Mouse (Mus musculus): Measurements from ENCODE around the gene Gm6034. TPM values are rescaled to one million over a fixed set of nuclear protein-coding genes. Genes with fewer than 3 reads are reported as not detected.
"Not testable (repeated sequence)": the region's sequence is repeated elsewhere in the genome, so short reads cannot be mapped to it uniquely, and the experiment has no call there.

Gene Gm6034
- polyA plus RNA-seq (2012; ENCODE audit: insufficient read depth, insufficient read length, missing spikeins): not detected in 2 replicates

DNA sequence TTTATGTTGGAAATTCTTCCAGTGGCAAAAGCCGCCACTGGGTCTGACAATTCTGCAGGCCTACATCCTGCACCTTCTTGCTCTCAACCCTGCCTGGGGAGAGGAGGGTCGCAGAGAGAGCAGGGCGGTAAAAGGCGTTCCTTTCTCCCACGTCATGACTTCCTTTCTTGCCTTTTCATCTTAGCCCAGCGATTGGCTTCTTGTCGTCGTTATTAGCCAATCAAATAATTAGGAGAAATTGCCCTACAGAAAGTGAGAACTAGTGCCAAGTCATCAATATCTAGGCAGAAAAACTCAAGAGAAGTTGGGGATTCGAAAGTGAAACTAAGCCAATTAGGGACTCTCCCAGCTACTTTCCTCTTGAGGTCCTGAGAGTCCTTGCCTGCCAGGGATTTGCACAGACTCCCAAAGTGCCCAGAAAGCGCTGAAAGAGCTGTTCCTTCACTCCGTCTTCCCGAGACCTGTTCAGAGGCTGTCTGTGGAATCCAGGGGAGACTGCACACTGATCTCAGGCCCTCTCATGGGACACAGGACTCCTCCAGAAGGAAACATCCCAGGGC lies at the start of gene Gm6034, which contains the start of gene H2-T22:
Gene Gm6034, plus strand, starts transcription at position 352 of the 560 bp plus-strand sequence.
Gene H2-T22, minus strand, starts transcription at position 138 of the 560 bp plus-strand sequence.
- not testable (repeated sequence) for H3K4me1 ChIP-seq (ENCODE audit: control insufficient read depth, insufficient read depth, insufficient read length, low read length)
- Histone ChIP-seq H3K4me3 (ENCODE audit: insufficient read depth, low read depth, low read length) (peak within 1 kb of the TSS; percentile 68), H3K27ac (replicated peaks; ENCODE audit: low read depth, low read length) (peak within 1 kb of the TSS; percentile 89)

DNA sequence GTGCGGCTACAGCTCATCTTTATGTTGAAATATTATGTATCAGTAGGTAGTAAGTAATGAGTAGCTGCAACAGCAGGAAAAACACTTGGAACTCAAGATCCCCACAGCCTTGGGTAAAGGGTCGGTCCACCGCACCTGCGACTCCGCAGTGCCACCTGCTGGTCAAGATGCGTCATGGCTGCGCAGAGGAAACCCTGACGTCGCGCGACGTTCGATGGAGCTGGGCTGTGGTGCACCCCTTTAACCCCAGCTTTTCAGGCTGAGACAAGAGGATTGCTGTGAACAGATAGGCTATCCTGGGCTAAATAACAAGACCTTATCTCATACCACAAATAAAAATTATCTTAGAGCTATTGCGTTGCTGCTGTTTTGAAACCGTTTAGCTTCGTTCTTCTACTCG lies 49.1 kb upstream of the Gm6034 start:
- peak overlapping the region; percentile 49 for H3K4me3 ChIP-seq (ENCODE audit: insufficient read depth, low read depth, low read length)
- H3K27ac ChIP-seq (replicated peaks; ENCODE audit: low read depth, low read length): no peak overlapping the region
- H3K4me1 ChIP-seq (ENCODE audit: control insufficient read depth, insufficient read depth, insufficient read length, low read length): no peaks in the 10 kb centered on the region

DNA sequence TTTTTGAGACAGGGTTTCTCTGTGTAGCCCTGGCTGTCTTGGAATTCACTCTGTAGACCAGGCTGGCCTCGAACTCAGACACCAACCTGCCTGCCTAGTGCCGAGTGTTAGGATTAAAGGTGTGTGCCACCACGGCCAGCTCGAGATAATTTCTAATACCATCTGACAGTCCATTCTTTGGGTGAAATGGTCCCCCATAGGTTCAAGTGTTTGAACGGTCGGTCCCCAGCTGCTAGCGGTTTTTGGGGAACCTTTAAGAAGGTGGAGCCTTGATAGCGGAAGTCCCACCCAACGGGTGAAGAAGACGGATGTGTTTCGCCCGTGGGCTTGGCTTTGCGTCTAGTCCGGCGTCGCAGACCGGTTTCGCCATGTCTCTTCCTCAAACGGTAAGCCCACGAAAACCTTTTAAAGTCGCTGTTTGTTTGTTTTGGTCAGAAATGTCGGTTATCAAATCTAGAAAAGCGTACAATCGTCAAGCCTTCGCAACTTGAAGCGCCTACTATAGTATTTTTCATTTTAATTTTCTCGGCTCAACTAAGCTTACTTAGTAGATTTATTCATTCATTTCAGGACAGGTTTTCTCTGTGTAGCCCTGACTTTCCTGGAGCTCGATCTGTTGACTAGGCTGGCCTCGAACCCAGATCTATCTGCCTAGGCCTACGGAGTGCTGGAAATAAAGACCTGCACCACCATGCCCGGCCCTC lies 48.4 kb upstream of the Gm6034 start:
- H3K4me1 ChIP-seq (ENCODE audit: control insufficient read depth, insufficient read depth, insufficient read length, low read length): no peaks in the 10 kb centered on the region
- peak overlapping the region; percentile 40 for H3K27ac ChIP-seq (replicated peaks; ENCODE audit: low read depth, low read length)
- H3K4me3 ChIP-seq (ENCODE audit: insufficient read depth, low read depth, low read length): peak overlapping the region; percentile 75

DNA sequence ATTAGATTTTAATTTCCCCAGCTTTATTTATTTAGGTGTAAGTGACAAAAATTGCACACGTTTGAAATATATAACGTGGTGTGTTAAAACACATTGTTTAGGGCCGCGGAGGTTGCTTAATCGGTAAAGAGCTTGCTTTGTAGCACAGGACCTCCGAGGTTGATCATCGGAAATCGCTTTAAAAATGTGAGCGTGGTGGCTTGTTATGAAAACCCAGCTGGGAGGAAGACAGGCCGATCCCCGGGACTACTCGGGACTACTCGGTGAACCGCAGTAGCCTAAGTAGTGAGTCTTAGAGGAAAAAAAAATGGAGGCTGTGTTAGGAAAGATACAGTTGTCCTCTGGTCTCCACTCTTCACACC lies 47.9 kb upstream of the Gm6034 start:
- Histone ChIP-seq H3K27ac (replicated peaks; ENCODE audit: low read depth, low read length) (peak overlapping the region; percentile 40), H3K4me1 (ENCODE audit: control insufficient read depth, insufficient read depth, insufficient read length, low read length) (no peaks in the 10 kb centered on the region), H3K4me3 (ENCODE audit: insufficient read depth, low read depth, low read length) (peak overlapping the region; percentile 75)

DNA sequence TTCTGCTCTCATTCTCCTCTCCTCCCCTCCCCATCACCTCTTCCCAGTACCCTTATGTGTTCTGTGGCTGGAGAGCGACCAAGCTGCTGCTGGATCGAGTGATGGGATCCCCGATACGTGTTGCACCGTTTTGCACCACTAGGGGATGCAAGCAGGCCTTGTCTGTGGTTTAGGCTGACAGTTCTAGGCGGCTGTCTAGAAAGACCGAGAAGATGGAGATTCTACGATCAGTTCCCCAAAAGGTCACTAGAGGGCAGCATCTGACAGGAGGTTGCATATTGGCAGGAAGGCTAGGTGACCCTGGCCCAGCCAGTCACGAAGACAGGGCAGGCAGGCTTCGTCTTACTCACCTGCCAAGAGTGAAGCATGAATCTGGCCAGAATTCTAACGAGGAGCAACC lies 45.8 kb upstream of the Gm6034 start:
- H3K27ac ChIP-seq (replicated peaks; ENCODE audit: low read depth, low read length): no peak overlapping the region

DNA sequence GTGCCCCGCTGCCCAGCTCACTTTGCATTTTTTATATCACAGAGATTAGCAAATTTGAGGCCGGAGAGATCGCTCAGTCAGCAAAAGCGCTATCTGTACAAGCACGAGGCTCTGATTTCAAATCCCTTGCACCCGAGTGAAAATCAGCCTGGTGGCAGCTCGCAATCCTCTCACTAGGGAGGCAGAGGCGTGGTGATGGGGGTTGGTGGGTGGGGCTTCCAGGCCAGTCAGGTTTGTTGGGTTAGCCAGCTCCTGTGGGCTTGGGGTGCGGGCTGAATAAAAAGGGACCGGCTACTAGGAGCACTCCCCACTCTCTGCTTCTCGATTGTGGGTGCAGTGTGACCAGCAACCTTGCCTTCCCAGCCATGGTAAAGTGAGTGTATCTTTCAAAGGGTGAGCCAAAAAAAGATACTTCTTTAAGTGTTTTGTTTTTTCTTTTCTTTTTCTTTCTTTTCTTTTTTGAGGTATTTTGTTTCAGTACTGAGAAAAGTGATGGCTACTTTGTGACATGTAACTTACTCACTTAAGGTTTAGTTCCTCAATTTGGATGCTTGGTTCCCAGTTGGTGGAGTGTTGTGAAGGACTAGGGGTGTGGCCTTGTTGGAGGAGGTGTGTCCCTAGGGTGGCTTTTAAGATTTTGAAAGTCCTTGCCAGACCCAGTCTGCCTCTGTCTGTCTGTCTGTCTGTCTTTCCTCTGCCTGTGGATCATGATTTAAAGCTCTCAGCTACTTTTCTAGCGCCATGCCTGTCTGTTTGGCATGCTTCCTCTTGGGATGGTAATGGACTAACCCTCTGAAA lies 44.8 kb upstream of the Gm6034 start:
- Histone ChIP-seq H3K27ac (replicated peaks; ENCODE audit: low read depth, low read length) (no peak overlapping the region), H3K4me1 (ENCODE audit: control insufficient read depth, insufficient read depth, insufficient read length, low read length) (0 out of 2 replicates have a peak, but pooled peaks cover 2% of the 10 kb centered on the region), H3K4me3 (ENCODE audit: insufficient read depth, low read depth, low read length) (no peak overlapping the region)

More for the DNA sequence above, 45.8 kb upstream of the Gm6034 start:
- H3K4me1 ChIP-seq (ENCODE audit: control insufficient read depth, insufficient read depth, insufficient read length, low read length): 0 out of 2 replicates have a peak, but pooled peaks cover 2% of the 10 kb centered on the region
- H3K4me3 ChIP-seq (ENCODE audit: insufficient read depth, low read depth, low read length): no peak overlapping the region

DNA sequence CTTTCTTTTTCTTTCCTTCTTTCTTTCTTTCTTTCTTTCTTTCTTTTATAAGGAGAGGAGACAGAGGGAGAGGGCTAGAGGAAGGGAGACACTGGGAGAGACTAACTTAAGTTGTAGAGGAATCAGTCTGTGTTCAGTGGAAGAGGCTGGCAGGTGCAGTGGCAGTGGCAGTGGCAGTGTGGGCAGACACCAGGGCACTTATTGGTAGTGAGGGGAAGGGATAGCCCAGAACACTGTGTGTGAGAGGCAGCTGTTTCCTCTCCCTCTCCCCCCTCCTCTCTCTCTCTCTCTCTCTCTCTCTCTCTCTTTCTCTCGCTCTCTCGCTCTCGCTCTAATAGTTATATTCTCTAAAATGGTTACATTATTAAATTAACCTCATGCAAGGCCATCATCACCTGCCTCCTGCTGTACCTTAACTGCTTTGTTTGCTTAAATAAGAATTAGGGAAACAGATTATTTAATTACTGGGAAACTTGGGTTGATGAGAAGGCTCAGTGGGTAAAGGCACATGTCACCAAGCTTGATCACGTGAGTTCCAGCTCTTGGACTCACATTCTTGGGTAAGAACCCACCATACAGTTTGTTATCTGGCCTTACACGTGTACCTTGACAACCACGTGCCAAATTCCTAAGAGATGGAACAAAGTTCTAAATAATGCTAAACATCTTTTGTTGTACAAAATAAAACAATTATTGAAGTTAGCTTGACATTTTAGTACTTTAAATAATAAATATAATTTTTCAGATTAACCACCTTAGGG lies 44.0 kb upstream of the Gm6034 start:
- Histone ChIP-seq H3K4me1 (ENCODE audit: control insufficient read depth, insufficient read depth, insufficient read length, low read length) (0 out of 2 replicates have a peak, but pooled peaks cover 2% of the 10 kb centered on the region), H3K27ac (replicated peaks; ENCODE audit: low read depth, low read length) (no peak overlapping the region), H3K4me3 (ENCODE audit: insufficient read depth, low read depth, low read length) (no peak overlapping the region)

DNA sequence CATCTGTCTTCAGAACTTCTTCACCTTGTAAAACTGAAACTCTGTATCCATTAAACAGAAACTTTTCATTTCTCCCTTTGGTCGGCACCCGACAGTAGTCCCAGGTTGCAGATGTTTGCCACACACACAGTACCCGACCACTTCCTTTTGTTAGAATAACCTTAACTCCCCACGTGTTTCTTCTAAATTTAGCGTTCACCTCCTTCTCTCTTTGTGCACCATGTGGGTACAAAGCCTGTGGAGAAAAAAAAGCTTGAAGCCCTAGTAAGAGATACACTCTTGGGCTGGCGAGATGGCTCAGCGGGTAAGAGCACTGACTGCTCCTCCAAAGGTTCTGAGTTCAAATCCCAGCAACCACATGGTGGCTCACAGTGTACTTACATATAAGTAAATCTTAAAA lies 43.4 kb upstream of the Gm6034 start:
- H3K4me1 ChIP-seq (ENCODE audit: control insufficient read depth, insufficient read depth, insufficient read length, low read length): 0 out of 2 replicates have a peak, but pooled peaks cover 2% of the 10 kb centered on the region
- no peak overlapping the region for H3K27ac ChIP-seq (replicated peaks; ENCODE audit: low read depth, low read length)
- H3K4me3 ChIP-seq (ENCODE audit: insufficient read depth, low read depth, low read length): no peak overlapping the region

DNA sequence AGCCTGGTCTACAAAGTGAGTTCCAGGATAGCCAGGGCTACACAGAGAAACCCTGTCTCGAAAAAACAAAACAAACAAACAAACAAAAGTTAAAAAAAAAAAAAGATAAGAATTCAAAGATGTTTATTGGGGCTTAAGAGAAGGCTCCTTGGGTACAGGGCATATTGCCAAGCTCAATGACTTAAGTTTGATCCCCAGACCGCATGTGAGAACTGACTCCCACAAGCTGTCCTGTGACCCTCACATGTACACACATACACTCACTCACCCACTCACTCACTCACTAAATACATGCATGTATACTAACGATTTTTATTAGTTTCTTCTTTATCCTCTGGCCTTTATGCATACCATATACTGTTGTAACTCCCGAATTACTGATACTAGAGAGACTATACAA lies 42.4 kb upstream of the Gm6034 start:
- Histone ChIP-seq H3K4me1 (ENCODE audit: control insufficient read depth, insufficient read depth, insufficient read length, low read length) (0 out of 2 replicates have a peak, but pooled peaks cover 2% of the 10 kb centered on the region), H3K27ac (replicated peaks; ENCODE audit: low read depth, low read length) (no peak overlapping the region), H3K4me3 (ENCODE audit: insufficient read depth, low read depth, low read length) (no peak overlapping the region)

DNA sequence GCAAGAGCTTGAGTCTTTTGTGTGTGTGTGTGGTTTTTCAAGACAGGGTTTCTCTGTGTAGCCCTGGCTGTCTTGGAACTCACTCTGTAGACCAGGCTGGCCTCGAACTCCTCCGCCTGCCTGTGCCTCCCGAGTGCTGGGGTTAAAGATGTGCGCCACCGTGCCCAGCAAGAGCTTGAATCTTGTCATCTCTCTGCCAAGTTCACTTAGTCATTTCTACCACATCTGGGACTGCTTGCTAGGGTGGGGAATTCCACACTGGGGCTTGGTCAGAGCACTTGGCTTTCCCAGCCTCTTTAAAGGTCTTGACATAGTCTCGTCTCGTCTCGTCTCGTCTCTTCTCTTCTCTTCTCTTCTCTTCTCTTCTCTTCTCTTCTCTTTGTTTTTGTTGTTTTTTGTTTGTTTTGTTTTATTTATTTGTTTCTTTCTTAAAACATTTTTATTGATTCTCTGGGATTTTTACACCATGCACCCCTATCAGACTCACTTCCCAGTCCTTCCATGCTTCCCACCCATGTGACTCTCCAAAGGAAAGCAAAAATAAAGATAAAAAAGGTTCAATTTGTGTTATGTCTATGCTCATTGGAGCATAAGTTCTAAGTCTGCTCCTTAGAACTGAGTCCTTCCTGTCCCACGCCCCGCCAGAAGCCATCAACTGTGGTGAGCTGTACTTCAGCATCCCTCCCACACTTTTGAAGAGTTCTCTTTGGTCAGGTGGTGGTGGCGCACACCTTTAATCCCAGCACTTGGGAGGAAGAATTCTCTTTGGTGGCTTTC lies 41.5 kb upstream of the Gm6034 start:
- Histone ChIP-seq H3K4me3 (ENCODE audit: insufficient read depth, low read depth, low read length) (no peak overlapping the region), H3K4me1 (ENCODE audit: control insufficient read depth, insufficient read depth, insufficient read length, low read length) (0 out of 2 replicates have a peak, but pooled peaks cover 2% of the 10 kb centered on the region), H3K27ac (replicated peaks; ENCODE audit: low read depth, low read length) (no peak overlapping the region)

DNA sequence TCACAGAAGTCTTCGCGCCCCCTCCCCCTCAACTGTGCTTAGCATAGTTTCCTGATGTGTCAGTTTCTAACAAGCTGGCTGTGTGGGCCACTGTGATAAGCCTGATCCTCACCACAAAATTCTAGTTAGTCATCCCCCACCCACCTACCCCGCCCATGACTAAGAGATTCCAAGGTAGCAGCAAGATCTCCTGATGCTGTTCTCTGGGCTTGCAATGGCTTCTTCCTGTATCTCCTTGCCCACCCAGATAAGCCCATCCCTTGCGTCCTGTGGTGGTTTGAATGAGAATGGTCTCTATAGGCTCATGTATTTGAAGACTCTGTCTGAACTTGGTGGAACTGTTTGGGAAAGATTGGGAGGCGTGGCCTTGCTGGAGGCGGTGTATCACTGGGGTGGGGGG lies 40.8 kb upstream of the Gm6034 start:
- no peak overlapping the region for H3K4me3 ChIP-seq (ENCODE audit: insufficient read depth, low read depth, low read length)
- 0 out of 2 replicates have a peak, but pooled peaks cover 2% of the 10 kb centered on the region for H3K4me1 ChIP-seq (ENCODE audit: control insufficient read depth, insufficient read depth, insufficient read length, low read length)
- H3K27ac ChIP-seq (replicated peaks; ENCODE audit: low read depth, low read length): no peak overlapping the region

DNA sequence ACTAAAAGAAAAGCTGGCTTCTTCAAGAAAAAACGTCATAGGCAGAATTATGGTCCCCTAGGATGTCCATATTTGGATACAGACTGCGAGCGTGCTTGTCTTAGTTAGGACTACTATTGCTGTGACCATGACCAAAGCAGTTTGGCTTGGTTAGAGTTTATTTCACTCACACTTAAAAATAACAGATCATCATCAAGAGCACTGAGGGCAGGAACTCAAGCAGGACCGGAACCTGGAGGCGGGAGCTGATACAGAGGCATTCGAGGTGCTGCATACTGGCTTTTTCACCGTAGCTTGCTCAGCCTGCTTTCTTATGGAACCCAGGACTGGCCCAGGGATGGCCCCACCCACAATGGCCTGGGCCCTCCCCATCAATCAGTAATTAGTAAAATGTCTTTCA lies 39.4 kb upstream of the Gm6034 start:
- Histone ChIP-seq H3K27ac (replicated peaks; ENCODE audit: low read depth, low read length) (no peak overlapping the region), H3K4me3 (ENCODE audit: insufficient read depth, low read depth, low read length) (no peak overlapping the region), H3K4me1 (ENCODE audit: control insufficient read depth, insufficient read depth, insufficient read length, low read length) (0 out of 2 replicates have a peak, but pooled peaks cover 2% of the 10 kb centered on the region)

DNA sequence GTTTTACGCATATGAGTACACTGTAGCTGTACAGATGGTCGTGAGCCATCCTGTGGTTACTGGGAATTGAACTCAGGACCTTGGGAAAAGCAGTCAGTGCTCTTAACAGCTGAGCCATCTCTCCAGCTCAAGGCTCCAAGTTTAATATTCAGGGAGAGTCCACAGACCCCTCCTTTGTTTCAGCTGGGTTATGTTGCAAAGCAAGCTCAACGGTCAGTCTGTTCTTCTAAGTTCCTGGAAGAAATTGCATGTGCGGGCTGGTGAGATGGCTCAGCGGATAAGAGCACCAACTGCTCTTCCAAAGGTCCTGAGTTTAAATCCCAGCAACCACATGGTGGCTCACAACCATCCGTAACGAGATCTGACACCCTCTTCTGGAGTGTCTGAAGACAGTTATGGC lies 38.4 kb upstream of the Gm6034 start:
- not testable (repeated sequence) for H3K4me1 ChIP-seq (ENCODE audit: control insufficient read depth, insufficient read depth, insufficient read length, low read length); H3K27ac ChIP-seq (replicated peaks; ENCODE audit: low read depth, low read length); H3K4me3 ChIP-seq (ENCODE audit: insufficient read depth, low read depth, low read length)

DNA sequence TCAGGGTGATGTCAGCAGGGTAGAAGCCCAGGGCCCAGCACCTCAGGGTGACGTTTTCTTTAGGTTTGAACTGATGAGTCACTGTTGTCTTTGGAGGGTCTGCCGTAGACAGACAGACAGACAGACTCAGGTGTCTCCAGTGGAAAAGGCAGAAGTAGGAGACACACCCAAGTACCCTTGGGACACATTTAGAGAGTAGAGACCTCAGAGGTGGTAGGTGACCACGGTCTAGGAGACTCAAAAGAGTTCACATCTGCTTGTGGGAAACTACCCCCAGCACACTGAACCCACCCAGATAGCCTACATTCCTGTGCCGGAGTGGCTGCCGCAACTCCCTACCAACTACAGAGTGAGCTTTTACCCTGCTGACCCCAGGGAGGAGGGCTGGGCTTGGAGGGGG lies 27.8 kb upstream of the Gm6034 start:
- Histone ChIP-seq H3K4me1 (ENCODE audit: control insufficient read depth, insufficient read depth, insufficient read length, low read length) (no peaks in the 10 kb centered on the region), H3K4me3 (ENCODE audit: insufficient read depth, low read depth, low read length) (no peak overlapping the region), H3K27ac (replicated peaks; ENCODE audit: low read depth, low read length) (no peak overlapping the region)

All from brown adipose tissue, adult 24 weeks (tissue).